Mouse (Mus musculus) hindbrain, embryonic 13.5 days (tissue): Measurements from ENCODE around the gene Otop3. TPM values are rescaled to one million over a fixed set of nuclear protein-coding genes. Genes with fewer than 3 reads are reported as not detected.
A peak's percentile ranks its signal among the peaks of the same experiment; 100 is the strongest.

Source experiments
- ATAC-seq: fragments of 200-750 bp; cut with Nextera tagmentation; 2 replicates; pipeline ENCODE4 v1.8.0; 2017; ENCODE audit warnings: moderate TSS enrichment; ENCODE audit not compliant: low FRiP score
- H3K27ac ChIP-seq: fragments of 300-500 bp; sonication (generic); 2 replicates; pipeline ENCODE4 v1.5.1; 2015; ENCODE audit warnings: inconsistent platforms, mild to moderate bottlenecking, moderate library complexity
- H3K27me3 ChIP-seq: fragments of 300-500 bp; sonication (generic); 2 replicates; pipeline ENCODE4 v1.6.1; 2015; ENCODE audit warnings: mild to moderate bottlenecking, inconsistent platforms
- H3K36me3 ChIP-seq: fragments of 300-500 bp; sonication (generic); 2 replicates; pipeline ENCODE4 v1.6.1; 2015; ENCODE audit warnings: mild to moderate bottlenecking, inconsistent platforms
- H3K4me1 ChIP-seq: fragments of 300-500 bp; sonication (generic); replicated peaks from 2 replicates; pipeline ENCODE4 v1.6.1; 2015; ENCODE audit warnings: inconsistent platforms
- H3K4me2 ChIP-seq: fragments of 300-500 bp; sonication (generic); 2 replicates; pipeline ENCODE4 v1.6.1; 2015; ENCODE audit warnings: inconsistent platforms, mild to moderate bottlenecking, moderate library complexity
- H3K4me3 ChIP-seq: fragments of 300-500 bp; sonication (generic); 2 replicates; pipeline ENCODE4 v1.5.1; 2015; ENCODE audit warnings: mild to moderate bottlenecking, inconsistent platforms
- H3K9ac ChIP-seq: fragments of 300-500 bp; sonication (generic); 2 replicates; pipeline ENCODE4 v1.6.1; 2015; ENCODE audit warnings: mild to moderate bottlenecking, inconsistent platforms
- H3K9me3 ChIP-seq: fragments of 300-500 bp; sonication (generic); 2 replicates; pipeline ENCODE4 v1.6.1; 2016; ENCODE audit warnings: inconsistent platforms
- WGBS: fragments of 180-500 bp; shearing (Covaris S2); methylation state at CpG from one replicate; pipeline ENCODE4 v1.1.7; 2015; 5-methylcytosine and 5-hydroxymethylcytosine counted together
- polyA plus RNA-seq: library from polyadenylated mRNA; unstranded; fragments of >200 nt; fragmentation: Nextera tagmentation; extraction: Ambion mirVana; gene quantifications from 2 replicates; pipeline ENCODE4 v1.2.1, GENCODE M21; 2015

Otop3 gene
- polyA plus RNA-seq, 1 experiment from 2014 or later: 1.1 TPM

DNA sequence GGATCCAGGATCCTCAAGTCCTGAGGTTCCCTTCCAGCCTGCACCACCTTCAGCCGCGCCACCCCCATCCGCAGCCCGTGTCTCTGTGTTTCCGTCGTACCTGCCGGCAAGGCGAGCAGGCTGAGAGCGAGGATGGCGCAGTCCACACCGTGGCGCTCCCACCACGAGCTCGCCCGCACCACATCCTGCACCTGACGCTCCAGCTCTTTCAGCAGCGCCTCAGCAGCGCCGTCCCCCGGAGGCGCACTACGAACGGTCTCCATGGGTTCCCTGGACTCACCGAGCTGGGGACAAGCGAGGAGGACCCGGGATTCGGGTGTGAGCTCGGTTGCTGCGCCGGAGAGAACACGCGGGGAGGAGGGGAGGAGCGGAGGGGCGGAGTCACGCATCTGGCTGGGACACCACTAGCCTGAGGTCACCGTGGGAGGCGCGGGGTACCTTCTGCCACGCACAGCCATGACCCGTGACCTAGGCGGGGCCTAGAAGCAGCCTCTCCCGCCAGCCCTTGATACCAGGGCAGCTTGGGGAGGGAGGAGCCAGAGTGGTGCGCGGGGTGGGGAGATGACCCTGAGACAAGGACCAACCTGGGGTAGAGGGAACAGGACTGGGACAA, 37.2 kb upstream of the Otop3 start, which contains the start of gene Fads6:
Gene Fads6 (minus strand): TSS at position 450 of the 613 bp plus-strand sequence.
- Histone ChIP-seq H3K4me3 (peak within 1 kb of the TSS; percentile 49), H3K9ac (peak within 1 kb of the TSS; percentile 70), H3K27ac (peak within 1 kb of the TSS; percentile 55; the same call in 1 of the 2 replicates), H3K4me2 (peak within 1 kb of the TSS; percentile 83), H3K27me3 (peaks cover 37% of the 10 kb centered on the region), H3K4me1 (peaks cover 14% of the 10 kb centered on the region), H3K9me3 (no peaks in the 10 kb centered on the region; the same call in 1 of the 2 replicates), H3K36me3 (no peaks in the 10 kb centered on the region)
- peak; percentile 88 for ATAC-seq
- 2% methylated on average over 44 of the region's 44 CpGs for WGBS

DNA sequence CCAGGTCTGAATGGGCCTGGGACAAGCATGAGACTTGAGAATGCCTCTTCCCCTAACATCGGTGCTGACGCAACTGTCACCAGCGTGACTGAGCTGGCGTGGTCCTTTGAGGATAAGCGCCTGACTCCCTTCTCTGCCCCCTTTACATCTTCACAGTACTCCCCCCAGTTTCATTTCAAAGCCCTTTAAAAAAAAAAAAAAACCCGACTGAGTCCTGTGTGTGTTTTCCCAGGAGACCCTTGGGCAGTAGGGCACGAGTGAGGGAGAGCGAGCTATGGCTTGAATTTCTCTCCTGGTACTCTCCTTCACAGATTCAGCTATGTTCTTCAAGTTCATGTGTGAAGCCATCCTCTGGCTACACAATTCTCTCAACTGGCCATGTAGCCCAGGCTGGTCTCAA, 36.4 kb upstream of the Otop3 start:
- Histone ChIP-seq H3K27me3 (peaks cover 37% of the 10 kb centered on the region), H3K36me3 (no peaks in the 10 kb centered on the region), H3K9ac (no peak overlapping the region), H3K4me3 (no peak overlapping the region), H3K4me2 (peak overlapping the region; percentile 83; the same call in 1 of the 2 replicates), H3K4me1 (peaks cover 14% of the 10 kb centered on the region), H3K27ac (no peak overlapping the region), H3K9me3 (no peaks in the 10 kb centered on the region; the same call in 1 of the 2 replicates)
- WGBS: 67% methylated on average over 8 of the region's 8 CpGs
- ATAC-seq: no peak

DNA sequence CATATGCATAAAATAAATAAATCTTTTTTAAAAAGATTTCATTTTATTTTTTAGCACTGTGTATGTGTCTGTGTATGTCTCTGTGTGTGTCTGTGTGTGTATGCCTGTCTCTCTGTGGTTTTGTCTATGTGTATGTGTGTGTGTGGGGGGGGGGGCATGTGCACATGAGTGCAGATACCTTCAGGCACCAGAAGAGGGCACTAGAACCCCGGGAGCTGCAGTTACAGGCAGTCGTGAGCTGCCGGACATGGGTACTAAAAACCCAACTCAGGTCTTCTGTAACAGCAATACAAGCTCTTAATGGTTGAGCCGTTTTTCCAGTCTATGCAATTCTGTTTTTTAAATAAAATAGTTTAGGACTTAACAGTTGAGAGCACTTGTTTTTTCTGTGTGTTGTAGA, 33.8 kb upstream of the Otop3 start:
- H3K27me3 ChIP-seq: peaks cover 30% of the 10 kb centered on the region
- H3K36me3 ChIP-seq: no peaks in the 10 kb centered on the region
- H3K9ac ChIP-seq: no peak overlapping the region
- H3K4me1 ChIP-seq: peaks cover 14% of the 10 kb centered on the region
- no peak overlapping the region for H3K4me2 ChIP-seq
- no peak overlapping the region for H3K27ac ChIP-seq
- WGBS: 85% methylated on average over 4 of the region's 4 CpGs
- H3K4me3 ChIP-seq: no peak overlapping the region
- H3K9me3 ChIP-seq: no peaks in the 10 kb centered on the region; the same call in 1 of the 2 replicates
- ATAC-seq: no peak

DNA sequence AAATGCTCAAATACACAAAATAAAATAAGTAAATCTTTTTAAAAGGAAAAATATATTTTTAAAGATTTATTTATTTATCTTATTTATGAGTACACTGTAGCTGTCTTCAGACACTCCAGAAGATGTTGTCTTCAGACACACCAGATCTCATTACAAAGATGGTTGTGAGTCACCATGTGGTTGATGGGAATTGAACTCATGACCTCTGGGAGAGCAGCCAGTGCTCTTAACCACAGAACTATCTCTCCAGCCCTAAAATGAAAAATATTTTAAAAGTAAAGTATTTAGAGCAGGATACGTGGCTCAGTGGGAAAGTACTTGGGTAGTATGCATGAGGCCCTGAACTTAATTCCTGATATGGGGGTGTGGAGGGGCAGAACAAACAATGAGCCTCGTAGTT, 33.2 kb upstream of the Otop3 start:
- Histone ChIP-seq H3K27ac (no peak overlapping the region), H3K9me3 (no peaks in the 10 kb centered on the region; the same call in 1 of the 2 replicates), H3K9ac (no peak overlapping the region), H3K36me3 (no peaks in the 10 kb centered on the region), H3K4me3 (no peak overlapping the region), H3K4me1 (peaks cover 13% of the 10 kb centered on the region), H3K27me3 (peaks cover 26% of the 10 kb centered on the region), H3K4me2 (no peak overlapping the region)
- WGBS: 94% methylated on average over 2 of the region's 2 CpGs
- ATAC-seq: no peak

DNA sequence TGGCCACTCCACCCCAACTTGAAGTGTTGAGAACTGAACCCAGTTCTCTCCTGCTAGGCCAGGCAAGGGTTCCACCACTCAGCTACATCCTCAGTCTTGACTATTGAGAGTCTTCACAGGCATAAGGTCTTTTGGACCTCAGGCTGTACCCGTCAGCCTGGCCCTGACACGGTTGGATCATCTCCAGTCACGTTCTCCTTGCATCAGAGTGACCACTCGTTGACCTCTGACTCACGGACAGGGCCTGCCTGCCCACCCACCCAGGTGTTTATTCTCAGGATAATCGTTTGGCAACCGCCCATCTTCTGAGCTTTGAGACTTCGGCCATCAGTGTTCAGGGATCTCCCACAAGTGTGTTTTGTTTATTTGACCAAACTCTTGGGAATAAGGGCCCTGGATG, 31.4 kb upstream of the Otop3 start:
- WGBS: 81% methylated on average over 8 of the region's 8 CpGs
- peaks cover 22% of the 10 kb centered on the region for H3K27me3 ChIP-seq
- no peaks in the 10 kb centered on the region for H3K36me3 ChIP-seq
- no peak overlapping the region for H3K4me3 ChIP-seq
- no peaks in the 10 kb centered on the region; the same call in 1 of the 2 replicates for H3K9me3 ChIP-seq
- no peak overlapping the region for H3K9ac ChIP-seq
- H3K4me2 ChIP-seq: no peak overlapping the region
- no peak for ATAC-seq
- H3K4me1 ChIP-seq: peaks cover 9% of the 10 kb centered on the region
- H3K27ac ChIP-seq: no peak overlapping the region

DNA sequence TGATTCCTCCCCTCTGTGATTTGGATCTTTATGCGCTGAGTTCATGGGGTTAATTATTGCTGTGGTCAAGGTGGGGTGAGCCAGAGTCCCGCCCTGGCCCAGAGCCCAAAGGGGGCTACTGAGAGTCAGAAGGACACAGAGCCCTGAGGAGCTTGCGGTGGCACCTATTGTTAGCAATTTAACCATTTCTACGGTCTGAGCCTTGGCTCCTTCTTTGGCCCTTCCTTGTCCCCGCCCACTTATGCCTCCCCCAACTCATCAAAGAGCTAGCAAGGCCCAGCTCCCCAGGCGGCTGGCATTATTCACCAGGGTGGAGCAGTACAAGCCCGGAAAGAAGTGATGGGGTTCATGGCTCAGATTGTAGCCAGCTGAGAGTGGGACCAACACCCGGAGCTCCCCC, 27.7 kb upstream of the Otop3 start, which contains the start of gene Otop2:
Gene Otop2 (plus strand): TSS at position 301 of the 400 bp plus-strand sequence.
- Histone ChIP-seq H3K9ac (peak within 1 kb of the TSS; percentile 43; the same call in 1 of the 2 replicates), H3K27me3 (peaks cover 13% of the 10 kb centered on the region), H3K4me3 (no peak within 1 kb of the TSS), H3K4me2 (no peak within 1 kb of the TSS), H3K27ac (no peak within 1 kb of the TSS), H3K4me1 (peaks cover 9% of the 10 kb centered on the region), H3K9me3 (no peaks in the 10 kb centered on the region), H3K36me3 (no peaks in the 10 kb centered on the region)
- 17% methylated on average over 8 of the region's 8 CpGs for WGBS
- no peak for ATAC-seq

DNA sequence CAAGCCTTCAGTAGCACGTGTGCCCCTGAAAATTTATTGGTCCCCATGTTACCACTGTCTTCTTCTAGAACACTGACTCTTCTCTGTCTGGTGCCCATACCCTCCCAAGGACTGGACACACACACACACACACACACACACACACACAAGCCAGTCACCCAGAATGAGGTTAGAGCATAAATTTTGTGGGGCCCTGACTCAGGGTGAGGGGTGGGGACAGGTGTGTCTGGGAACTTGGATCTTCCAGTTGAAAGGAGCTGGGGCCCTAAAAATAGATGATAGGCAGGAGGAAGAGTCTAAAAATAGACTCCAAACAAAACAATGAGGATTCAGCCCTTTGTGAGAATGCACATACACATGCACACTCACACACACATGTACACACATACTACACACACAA, 25.8 kb upstream of the Otop3 start:
- no peak for ATAC-seq
- peaks cover 32% of the 10 kb centered on the region for H3K27me3 ChIP-seq
- H3K4me1 ChIP-seq: peaks cover 9% of the 10 kb centered on the region
- no peaks in the 10 kb centered on the region for H3K9me3 ChIP-seq
- no peaks in the 10 kb centered on the region for H3K36me3 ChIP-seq
- H3K4me3 ChIP-seq: no peak overlapping the region
- H3K9ac ChIP-seq: no peak overlapping the region
- H3K4me2 ChIP-seq: no peak overlapping the region
- WGBS: 67% methylated on average over 1 of the region's 1 CpGs
- no peak overlapping the region for H3K27ac ChIP-seq

DNA sequence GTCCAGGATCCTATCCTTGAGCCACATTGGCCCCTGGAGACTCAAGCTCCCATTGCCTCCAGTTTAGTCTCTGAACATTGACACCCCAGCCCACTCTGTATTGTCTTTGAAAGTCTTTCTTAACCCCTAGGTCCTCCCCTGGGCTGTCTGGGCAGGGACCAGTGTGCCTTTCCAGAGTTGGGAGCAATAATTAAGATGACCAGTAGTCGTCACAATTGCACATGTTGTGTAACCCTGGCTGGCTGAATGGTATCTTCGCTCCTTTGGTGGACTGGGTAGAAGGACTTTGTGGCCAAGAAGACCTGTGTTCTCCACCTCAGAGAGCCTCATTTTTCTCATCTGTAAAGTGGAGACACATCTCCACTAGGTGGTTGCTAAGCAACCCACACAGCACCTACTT, 20.3 kb upstream of the Otop3 start:
- Histone ChIP-seq H3K9ac (no peak overlapping the region), H3K4me1 (peaks cover 12% of the 10 kb centered on the region), H3K27ac (no peak overlapping the region), H3K36me3 (no peaks in the 10 kb centered on the region), H3K9me3 (no peaks in the 10 kb centered on the region), H3K4me3 (no peak overlapping the region), H3K4me2 (no peak overlapping the region), H3K27me3 (peaks cover 75% of the 10 kb centered on the region)
- WGBS: 46% methylated on average over 2 of the region's 2 CpGs
- no peak for ATAC-seq

DNA sequence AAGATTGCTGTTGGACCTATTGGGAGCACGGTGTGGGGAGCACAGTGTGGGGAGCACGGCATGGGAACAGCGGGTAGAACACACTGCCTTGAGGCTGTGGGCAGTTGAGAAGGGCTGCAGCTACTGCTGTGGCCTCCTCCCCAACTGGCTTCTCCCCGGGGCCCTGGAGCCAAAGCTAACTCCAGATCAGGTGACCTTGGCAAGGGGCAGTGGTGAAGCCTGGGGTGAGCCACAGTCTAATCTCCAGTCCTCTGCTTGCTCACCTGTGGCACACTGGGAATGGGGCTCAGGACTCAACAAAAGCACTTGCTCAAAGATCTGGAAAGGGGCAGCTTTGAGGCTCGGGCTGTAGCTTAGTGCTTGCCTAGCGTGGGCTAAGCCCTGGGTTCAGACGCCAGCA, 17.3 kb upstream of the Otop3 start:
- Histone ChIP-seq H3K9ac (no peak overlapping the region), H3K27ac (no peak overlapping the region), H3K36me3 (no peaks in the 10 kb centered on the region), H3K4me1 (peaks cover 31% of the 10 kb centered on the region), H3K4me2 (no peak overlapping the region), H3K9me3 (no peaks in the 10 kb centered on the region), H3K27me3 (peaks cover 99% of the 10 kb centered on the region), H3K4me3 (no peak overlapping the region)
- WGBS: 68% methylated on average over 7 of the region's 7 CpGs
- no peak for ATAC-seq

DNA sequence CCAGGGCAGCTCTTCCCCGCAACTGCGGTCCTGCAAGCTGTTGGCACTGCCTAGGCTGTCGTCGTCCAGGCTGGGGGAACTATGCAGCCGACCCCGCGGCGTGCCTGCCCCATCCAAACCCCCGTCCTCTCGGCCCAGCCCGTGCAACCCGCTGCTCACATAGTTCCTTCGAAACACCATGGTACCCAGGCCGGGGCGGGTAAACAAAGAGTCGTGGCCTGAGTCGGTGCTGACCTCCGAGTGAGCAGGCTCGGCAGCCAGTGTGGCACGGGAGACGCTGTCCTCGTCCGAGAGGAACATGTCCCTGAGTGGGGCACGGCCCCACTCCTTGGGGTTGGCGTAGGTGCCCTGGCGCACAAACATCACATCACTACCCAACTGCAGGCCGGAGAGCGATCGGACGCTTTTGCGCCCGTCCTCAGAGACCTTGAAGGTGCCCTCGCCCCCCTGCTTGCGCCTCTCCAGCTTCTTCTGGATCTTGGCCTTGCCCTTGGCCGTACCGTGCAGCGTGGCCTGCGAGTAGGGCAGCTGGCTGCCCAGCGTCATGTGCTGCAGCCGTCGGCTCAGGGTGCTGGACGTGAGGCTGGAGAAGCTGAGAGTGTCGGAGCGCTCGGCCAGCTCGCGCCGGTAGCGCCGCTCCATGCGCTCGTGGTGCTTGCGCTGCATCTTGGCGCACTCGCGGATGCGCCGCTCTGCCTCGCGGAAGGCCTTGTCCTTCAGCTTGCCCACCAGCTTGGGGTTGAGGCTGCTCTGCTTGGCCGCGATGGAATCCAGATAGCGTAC, 16.1 kb upstream of the Otop3 start:
- H3K4me2 ChIP-seq: peak overlapping the region; percentile 19

DNA sequence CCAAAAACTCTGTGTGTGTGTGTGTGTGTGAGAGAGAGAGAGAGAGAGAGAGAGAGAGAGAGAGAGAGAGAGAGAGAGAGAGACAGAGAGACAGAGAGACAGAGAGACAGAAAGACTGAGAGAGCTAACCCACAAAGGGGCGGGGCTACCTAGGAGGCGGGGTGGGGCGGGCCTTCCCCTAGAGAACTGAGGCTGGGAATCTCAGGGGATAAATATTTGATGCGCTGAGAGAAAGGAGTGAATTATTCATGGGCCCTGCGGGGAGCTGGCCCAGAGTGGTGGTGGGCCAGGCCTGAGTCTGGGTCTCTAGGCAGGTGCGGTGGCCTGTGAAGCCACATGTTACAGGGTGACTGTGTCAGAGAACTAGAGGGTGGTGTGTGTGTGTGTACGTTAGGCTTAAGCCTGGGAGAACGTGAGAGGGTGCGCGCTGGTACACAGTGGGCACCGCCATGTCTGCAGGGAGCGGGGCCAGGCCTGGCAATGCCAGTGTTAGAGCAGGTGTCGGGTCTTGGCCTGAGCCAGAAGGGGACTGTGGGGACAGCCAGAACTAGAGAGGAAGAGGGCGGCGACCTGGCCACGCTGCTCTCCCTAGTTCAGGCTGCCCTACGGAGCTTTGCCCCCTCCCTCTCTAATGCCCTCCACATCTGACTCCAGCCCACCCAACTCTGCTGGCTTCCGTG, 14.7 kb upstream of the Otop3 start:
- ATAC-seq: no peak
- H3K4me2 ChIP-seq: no peak overlapping the region
- H3K4me3 ChIP-seq: no peak overlapping the region

More for the DNA sequence above, 16.1 kb upstream of the Otop3 start:
- H3K9ac ChIP-seq: peak overlapping the region; percentile 43; the same call in 1 of the 2 replicates
- WGBS: 4% methylated on average over 63 of the region's 63 CpGs
- H3K36me3 ChIP-seq: no peaks in the 10 kb centered on the region
- H3K27ac ChIP-seq: no peak overlapping the region
- peak overlapping the region; percentile 4; the same call in 1 of the 2 replicates for H3K4me3 ChIP-seq
- H3K27me3 ChIP-seq: peaks cover 99% of the 10 kb centered on the region
- ATAC-seq: no peak
- peaks cover 43% of the 10 kb centered on the region for H3K4me1 ChIP-seq
- H3K9me3 ChIP-seq: no peaks in the 10 kb centered on the region

More for the DNA sequence above, 14.7 kb upstream of the Otop3 start:
- peaks cover 46% of the 10 kb centered on the region for H3K4me1 ChIP-seq
- no peaks in the 10 kb centered on the region for H3K36me3 ChIP-seq
- peaks cover 100% of the 10 kb centered on the region for H3K27me3 ChIP-seq
- WGBS: 4% methylated on average over 18 of the region's 18 CpGs
- no peaks in the 10 kb centered on the region for H3K9me3 ChIP-seq
- H3K27ac ChIP-seq: no peak overlapping the region
- no peak overlapping the region for H3K9ac ChIP-seq
